Mouse (Mus musculus) kidney, postnatal 25 days (tissue): ENCODE data around the gene Sgms2.

ENCODE experiments used
- DNase-seq, 2 experiments: peaks; one replicate each; pipeline ENCODE4 v3.0.0; 2021; ENCODE audit warnings: mixed read lengths in 2 of 2

Gene Sgms2

GRCm38 (mm10) chr3:131485388-131485787 lies 5.8 kb downstream of the Sgms2 start:
- no peak for DNase-seq

- peak; percentile 39 to 59 for DNase-seq
Observed at GRCm38 (mm10) chr3:131483650-131484049, 7.6 kb downstream of the Sgms2 start.

- no peak for DNase-seq
Observed at GRCm38 (mm10) chr3:131481976-131482712, 9.1 kb downstream of the Sgms2 start.

GRCm38 (mm10) chr3:131480659-131481058 lies 10.6 kb downstream of the Sgms2 start:
- no peak for DNase-seq

DNA sequence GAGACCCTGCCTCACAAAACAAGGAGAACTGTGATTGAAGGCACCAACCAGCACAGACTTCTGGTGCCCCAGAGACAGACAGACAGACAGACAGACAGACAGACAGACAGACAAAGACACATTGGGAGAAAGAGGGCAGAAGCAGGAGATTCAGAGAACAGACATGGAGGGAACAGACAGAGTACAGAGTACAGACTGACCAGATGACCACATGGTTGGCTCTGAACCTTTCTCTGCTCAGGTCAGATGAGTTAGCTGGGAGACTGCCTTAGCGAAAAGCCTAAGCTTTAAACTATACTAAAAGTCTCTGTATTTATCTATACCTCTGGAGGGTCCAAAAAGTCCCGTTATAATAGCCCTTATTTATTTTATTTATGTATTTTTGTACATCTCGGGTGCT lies 11.8 kb downstream of the Sgms2 start:
- no peak for DNase-seq

DNA sequence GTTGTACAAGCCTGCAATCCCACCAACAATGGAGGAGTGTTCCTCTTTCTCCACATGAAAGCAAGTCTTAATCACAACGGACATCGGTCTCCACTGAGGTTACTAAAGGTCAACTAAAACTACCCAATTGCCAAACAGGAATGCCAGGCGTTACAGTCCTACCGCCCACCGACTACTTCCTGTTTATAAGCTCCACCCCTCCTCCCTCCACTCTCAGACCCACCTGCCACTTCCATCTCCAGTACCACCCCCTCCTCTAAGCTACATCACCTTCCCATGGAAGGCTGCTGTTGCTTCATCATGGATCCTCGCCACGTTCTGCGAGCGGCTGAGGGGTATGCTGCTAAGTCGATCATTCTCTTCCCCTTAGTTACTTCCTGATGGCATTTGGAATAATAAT lies 15.2 kb downstream of the Sgms2 start:
- DNase-seq = no peak

DNA sequence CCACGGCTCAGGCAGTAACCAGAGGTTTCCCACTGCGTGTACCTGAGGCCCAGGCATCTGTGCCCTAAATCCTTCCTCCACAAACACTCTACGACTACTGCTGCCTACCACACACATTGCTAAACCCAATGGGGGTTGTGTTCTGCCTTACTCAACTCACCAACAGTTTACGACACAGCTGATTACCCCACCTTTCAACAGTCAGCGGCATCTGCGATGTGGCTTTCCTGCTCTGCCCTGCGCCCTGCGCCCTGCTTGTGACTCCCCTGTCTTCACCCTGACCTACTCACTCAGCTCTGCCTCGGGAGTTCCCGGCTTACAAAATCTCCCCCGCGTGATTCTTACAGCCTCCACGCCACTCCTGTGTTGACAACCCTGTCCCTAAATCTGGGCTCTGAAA lies 16.7 kb downstream of the Sgms2 start:
- no peak for DNase-seq

- no peak for DNase-seq
Observed at GRCm38 (mm10) chr3:131473496-131473895, 17.7 kb downstream of the Sgms2 start.

GRCm38 (mm10) chr3:131471836-131472235 lies 19.4 kb downstream of the Sgms2 start:
- no peak for DNase-seq

DNA sequence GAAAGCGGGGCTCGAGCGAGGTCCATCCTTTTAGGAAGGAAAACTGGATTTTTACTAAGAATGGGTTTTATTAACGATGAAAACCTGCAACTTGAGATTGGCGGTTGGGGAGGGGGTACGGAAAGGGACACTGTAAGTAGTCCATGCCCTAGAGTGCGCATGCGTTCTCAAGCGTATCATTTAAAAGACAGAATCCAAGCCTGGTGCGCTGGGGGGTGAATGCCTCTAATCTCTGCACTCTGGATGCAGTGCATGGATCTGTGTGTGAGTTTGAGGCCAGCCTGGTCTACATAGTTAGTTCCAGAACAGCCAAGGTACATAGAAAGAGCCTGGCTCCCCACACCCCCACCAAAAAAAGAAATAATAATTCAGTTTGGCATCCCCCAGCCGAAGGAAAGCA lies 19.8 kb downstream of the Sgms2 start:
- DNase-seq = no peak

GRCm38 (mm10) chr3:131470837-131471236 lies 20.4 kb downstream of the Sgms2 start:
- DNase-seq = no peak

DNA sequence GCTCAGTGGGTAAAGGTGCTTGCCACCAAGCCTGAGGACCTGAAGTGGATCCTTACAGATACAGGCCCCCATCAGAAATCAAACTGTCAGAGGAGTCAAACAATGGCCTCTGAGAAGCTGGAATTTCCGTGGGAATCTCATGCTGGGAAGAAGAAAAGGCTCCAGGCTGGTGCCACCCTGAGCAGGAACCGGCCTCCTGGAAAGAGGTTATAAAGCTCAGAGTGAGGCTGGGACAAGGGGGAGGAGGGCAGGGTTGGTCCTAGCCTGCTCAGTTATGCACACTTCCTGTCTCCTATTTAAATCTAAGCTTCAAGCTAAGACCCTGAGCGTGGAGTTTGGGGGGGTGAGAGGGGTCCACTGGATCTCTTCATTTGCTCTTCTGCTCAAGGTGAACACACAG lies 21.6 kb downstream of the Sgms2 start:
- DNase-seq = no peak

- no peak for DNase-seq
Observed at GRCm38 (mm10) chr3:131466371-131466770, 24.8 kb downstream of the Sgms2 start.

DNA sequence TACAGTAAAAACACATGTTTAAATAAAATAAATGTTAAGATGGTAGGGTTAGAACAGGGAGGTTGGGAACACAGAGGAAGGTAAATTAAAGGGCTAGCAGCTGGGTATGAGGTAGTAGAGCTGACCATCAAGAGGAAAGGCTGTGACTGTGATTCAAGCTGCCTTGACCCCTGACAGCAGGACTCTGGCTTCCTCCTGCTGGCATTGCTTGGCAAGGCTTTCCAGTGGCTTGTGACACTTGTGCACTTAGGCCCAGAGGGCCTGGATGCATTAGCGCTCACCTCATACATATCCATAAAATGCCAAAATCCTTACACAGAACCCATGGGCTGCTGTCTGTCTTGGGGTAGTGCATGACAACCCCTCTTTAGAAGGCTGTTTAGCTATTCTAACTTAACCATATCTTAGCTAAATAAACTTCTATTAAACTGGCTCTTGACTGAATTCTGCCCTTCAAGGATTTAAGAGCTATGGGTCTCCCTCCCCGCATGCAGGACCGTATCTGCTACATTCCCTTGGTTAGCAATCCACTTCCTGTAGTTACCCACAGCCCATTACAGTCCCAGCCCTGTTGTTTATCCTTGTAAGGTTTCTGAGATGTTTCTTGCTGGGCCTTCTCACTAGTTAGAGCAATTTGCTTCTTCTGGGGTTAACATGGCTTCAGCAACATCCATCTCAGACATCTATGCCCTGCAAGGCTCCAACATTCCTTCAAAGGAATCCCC lies 25.5 kb downstream of the Sgms2 start:
- peak; percentile 34 to 70 for DNase-seq

- no peak for DNase-seq
Observed at GRCm38 (mm10) chr3:131372996-131373395, 118.2 kb downstream of the Sgms2 start.

DNA sequence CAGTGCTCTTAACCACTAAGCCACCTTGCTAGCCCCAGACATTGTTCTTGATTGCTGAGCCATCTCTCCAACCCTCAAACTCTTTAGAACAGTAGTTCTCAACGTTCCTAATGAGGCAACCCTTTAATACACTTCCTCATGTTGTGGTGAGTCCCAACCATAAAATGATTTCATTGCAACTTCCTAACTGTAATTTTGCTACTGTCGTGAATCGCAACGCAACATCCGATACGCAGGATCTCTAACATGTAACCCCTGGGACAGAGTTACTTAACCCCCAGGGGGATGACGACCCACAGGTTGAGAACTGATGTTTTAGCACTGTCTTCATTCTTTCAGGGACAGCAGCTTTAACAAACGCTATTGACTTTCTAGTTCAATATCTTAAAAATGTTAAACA lies 122.5 kb downstream of the Sgms2 start:
- DNase-seq = no peak

DNA sequence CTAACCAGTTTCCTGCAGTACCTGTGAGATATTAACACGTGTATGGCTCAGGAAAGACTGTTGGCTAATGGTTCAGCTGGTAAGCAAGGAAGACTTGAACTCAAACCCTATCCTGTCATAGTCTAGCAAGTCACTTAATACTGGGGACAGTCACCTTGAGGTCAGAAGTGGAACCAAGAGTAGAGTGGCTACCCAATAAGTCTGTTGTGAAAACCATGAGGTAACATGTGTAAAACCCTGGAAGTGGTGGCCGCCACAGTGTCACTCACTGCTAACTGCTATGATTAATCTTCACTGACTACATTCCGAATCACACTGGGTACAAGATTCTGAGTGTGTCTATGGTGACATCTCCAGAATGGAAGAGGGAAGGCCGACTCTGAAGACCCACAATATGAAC lies 123.8 kb downstream of the Sgms2 start:
- DNase-seq = no peak

GRCm38 (mm10) chr3:131364632-131365446 lies 126.4 kb downstream of the Sgms2 start:
- DNase-seq = peak; percentile 87 to 94

DNA sequence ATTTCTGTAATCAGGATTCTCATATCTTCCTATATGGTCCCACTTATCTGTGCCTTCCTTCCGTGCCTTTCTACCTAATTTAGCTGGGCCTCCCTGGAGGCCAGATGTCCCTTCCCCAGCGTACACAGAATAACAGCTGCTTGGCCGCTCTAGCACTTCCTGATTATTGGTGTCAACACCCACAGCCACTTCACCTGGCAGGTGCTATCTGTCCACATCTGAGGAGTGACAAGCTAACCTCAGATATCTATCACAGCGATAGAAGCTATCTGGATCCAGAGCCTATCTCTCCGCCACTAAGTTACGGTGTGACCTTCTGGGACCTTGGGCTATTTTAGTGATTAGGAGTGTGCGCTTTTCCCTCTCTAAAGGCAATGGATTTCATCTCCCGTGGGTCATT lies 127.0 kb downstream of the Sgms2 start:
- DNase-seq = no peak

- peak; percentile 53 to 54 for DNase-seq
Observed at GRCm38 (mm10) chr3:131363602-131364001, 127.6 kb downstream of the Sgms2 start.

GRCm38 (mm10) chr3:131361960-131362359 lies 129.3 kb downstream of the Sgms2 start:
- DNase-seq = peak in 1 of 2 experiments; percentile 62

GRCm38 (mm10) chr3:131359011-131359410 lies 132.2 kb downstream of the Sgms2 start:
- DNase-seq = no peak

DNA sequence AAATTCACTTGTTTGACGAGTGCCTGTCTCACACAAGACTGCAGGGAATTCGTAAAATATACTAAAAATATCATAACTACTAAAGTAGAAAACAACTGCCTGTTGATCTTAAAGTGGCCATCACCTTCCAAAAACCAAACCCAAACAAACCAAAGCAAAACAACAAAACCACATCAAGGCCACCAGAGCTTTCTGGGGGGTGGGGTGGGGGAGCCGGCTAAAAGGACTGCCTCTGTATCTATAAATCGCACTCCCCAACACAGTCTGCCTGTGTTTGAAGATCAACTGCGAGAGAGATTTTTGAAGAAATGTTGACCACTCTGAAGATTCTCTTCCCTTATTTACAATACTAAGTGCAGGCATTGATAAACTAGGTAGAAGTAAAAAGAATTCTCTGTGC lies 133.0 kb downstream of the Sgms2 start:
- DNase-seq = no peak

DNA sequence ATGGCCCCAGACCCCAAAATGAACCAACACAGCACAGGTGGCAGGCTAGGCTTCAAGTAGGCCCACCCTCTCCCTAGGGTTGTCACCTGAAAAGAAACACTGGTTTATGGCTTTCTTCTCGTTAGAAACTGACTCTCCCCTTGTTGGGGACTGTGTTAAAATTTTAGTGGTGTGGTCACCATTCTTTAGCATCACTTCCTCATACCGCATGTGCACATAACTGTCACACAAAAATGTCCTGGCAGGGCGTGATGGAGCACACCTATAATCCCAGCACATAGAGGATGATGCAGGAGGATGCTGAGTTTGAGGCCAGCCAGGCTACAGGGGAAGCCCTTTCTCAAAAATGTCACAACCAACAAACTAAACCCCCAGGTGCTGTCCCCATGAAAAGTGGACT lies 133.6 kb downstream of the Sgms2 start:
- no peak for DNase-seq
